Mouse (Mus musculus) liver, adult (tissue): ENCODE data around the gene Anxa6.

Source experiments
- GATA4 ChIP-seq: IDR thresholded peaks from 2 replicates; pipeline ENCODE4 v1.6.1; 2014; ENCODE audit warnings: mild to moderate bottlenecking, low read length; ENCODE audit not compliant: insufficient replicate concordance

Anxa6 gene

DNA sequence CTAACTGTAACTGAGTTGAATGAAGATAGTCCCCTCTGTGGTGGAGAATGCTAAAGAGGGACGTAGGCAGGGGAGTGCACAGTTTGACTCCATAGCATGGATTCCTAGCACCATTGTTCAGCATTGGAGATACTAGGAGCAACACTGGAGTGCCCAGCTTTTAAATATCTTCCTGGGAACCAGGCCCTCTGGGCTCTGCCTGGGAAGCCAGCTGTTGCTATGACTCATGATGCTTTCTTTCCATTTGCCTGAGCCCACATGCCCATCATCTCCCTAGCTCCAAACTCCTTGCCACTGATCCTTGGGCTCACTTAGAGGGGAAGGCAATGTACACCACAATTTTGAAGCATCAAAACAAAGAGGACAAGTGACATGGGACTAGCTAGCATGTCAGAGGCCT lies 16.5 kb downstream of the Anxa6 start:
- no peak for TF ChIP-seq GATA4

DNA sequence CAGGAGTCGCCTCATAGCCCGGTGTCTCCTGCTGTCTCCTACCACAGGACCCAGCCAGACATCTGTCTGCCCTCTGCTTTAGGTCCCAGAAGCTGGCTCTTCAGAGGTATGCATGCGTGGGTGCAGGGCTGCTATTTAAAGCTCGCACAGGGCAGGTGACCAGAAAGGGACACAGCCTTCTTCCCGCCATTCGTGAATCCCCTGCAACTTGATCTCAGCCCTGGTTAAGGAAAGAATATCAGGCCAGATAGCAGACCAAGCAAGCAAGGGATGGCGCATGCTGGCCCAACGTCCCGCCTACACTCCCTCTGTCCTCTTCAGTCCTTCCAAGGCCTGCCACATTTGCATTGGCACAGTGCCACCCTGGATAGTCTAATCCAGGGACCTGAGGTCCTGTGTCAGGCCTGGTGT lies 17.4 kb downstream of the Anxa6 start:
- TF ChIP-seq GATA4, result no peak

DNA sequence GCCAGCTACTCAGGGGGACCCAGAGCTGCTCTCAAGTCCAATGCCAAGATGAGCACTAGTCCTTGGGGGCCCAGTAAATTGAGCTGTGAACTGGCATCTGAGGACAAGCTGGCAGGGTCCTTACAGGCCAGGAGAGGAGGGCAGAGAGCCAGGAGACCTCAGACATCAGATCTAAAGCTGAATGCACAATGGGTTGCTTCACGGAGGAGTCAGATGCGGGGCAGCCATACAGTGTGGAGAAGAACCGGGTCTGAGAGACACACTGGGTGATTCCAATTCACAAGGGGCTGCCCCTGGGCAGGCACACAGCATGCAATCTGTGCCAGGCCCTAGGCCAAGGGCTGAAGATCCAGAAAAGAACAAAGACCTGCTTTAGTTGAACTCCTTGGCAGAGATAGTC lies 18.0 kb downstream of the Anxa6 start:
- TF ChIP-seq GATA4, result no peak

DNA sequence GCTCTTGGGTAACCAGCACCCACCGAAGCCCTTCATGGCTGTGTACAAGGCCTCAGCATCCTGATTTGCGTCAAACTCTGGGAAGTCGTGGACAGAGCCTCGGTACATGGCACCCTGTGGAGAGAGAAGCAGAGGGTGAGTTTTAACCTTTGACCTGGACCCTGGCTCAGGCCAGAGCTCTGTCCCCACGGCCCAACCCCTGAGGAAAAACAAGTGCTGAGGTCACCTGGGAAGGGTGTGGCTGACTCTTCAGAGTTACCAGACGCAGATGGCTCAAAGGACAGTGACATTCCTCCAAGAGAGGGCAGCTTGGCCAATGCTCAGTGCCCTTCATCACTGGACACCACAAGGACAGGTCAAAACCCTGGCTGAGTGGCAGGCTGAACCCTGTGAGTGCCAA lies 19.4 kb downstream of the Anxa6 start:
- no peak; the same call in 1 of the 2 replicates for TF ChIP-seq GATA4

DNA sequence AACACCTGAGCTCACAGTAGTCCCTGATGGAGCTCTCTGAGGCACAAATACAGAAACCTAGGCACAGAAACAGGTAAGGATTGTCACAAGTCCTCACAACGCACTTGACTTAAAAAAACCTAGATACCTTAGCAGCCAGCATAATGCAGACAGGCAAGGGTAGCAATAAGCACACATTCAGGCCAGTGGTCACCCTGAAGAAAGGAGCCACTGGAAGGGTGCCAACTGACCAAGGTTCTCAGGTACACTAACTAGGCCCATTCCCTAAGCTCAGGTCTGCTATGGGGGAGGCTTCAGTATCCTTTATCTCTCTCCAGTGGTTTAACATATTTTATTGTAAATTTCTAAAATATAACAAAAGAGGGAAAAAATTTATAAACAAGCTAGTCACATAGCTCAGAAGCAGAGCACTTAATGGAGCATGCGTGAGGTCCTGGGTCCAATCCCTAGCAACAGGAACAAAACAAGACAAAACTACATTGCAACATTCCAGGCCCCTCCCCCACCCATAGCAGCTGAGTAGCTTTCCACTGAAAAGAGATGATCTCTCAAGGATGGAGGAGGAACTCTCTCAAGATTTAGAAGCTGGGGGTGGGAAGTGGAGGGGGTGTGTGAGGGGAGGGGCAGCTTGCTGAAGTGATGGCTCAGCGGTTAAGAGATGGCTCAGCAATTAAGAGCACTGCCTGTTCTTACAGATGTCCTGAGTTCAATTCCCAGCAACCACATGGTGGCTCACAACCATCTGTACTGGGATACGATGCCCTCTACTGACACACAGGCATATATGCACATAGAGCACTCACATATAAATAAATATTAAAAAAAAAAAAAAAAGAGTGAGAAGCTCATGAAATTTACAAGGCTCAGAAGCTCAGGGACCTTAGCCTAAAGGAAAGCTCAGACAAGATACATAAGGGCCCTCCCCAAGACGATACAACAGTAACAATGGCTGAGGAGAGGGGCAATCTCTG lies 20.4 kb downstream of the Anxa6 start:
- no peak for TF ChIP-seq GATA4

DNA sequence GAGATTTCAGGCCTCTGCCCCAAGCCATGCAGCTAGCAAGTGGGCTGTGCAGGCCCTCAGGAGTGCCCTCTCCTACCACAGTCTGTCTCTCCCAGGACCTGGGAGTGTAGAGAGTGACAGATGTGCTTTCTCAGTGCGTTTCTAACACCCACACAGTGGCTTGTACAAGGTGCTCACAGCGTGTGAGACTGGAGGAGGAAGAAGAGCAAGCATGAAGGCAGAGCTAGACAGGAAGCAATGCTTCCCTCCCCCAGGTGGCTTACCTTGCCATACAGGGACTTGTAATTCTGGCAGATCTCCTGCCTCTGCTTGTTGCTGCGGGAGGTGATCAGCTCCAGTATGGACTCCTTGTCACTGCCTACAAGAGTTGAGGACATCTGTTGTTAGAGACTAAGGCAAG lies 21.8 kb downstream of the Anxa6 start:
- no peak for TF ChIP-seq GATA4

DNA sequence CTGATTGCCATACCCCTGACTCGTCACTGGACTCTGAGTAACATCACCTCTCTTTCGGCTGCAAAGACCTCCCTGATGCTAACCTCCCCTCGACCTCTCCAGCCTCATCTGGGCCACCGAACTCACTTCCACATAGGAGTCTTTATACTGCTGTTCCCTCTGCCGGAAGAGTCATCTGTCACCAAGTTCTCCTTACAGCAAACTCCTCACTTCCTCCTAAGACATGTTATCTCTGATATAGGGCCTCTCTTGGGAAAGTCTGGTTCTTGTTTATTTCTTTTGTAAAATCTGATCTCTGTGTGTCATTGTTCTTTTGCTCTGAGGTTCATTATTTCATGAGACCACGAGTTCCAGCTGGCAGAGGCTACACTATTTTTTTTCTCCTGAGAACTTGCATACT lies 25.0 kb downstream of the Anxa6 start:
- no peak for TF ChIP-seq GATA4

DNA sequence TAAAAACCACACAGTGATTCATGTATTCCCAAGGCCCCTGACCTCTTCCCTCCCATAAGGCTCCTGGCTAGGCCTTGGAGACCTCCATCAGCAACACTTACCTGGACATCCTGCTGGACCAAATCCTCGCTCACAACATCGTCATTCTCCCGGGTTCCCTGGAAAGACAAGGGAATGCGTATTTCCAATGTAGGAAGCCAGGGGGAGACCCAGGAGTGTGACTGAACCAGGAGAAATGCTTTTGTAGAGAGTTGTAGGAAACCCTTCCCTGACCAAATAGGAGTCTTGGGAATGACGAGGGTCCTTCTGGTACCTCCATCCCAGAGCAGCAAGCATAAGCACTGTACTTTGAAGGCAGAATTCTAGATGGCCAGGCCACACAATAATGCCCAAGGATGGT lies 27.6 kb downstream of the Anxa6 start:
- no peak for TF ChIP-seq GATA4

DNA sequence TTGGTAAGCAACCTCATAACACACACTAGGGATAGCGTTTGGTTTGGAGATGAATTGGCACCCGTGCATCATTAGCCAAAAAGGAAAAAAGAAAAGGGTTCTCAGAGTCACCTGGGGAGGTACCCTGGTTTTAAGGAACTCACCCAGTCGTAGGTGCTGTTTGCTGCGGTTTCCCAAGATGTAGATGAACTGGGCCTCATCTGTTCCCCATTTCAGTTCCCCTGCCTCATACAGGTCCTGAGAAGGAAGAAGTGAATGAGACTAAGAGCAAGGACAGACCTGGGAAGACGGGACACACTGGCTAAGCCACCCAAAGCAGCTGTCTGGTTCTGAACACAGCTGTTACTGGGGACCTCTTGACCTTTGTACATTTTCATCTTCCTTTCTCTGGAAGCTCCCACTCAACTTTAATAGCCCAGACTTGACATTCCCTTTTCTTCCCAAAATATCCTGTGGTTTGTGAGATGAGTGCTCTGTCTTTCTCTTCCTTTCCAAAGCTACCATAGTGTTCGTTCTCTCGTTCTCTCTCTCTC lies 28.2 kb downstream of the Anxa6 start:
- TF ChIP-seq GATA4, result no peak

DNA sequence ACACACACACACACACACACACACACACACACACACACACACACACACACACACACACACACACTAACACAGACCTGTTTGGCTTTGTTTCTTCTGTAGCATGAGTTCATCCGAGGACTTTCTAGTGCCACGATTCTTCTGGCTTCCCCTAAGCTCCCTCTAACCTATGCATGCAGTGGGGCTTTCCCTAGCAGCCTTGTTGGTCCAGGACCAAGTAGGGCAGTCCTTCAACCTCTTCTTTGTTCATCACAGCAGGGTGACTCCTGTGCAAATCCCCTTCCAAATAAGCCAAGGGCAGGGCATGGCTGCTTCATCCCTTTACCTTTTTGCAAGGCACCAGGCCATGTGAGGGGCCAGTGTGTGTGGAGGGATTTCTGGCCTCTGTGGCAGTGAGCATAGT lies 34.5 kb downstream of the Anxa6 start:
- TF ChIP-seq GATA4, result no peak

DNA sequence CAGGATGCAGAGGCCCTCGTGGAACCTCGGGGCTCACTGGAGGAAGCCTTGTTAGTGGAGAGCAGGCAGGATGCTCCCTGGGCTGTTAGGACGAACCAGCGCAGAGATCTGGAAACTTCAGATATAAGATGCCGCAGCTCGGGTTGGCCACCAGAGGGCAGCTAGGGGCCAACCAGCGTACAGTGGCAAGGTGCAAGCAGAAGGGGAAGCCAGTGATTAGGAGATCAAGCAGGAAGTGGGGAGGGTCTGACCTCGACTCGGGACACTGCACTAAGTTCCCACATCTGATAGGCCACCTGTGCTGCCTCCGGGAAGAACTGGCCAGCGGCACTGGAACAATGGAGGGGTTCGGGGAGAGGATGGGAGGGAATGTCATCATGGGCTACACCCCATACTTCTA lies 35.0 kb downstream of the Anxa6 start:
- no peak for TF ChIP-seq GATA4

DNA sequence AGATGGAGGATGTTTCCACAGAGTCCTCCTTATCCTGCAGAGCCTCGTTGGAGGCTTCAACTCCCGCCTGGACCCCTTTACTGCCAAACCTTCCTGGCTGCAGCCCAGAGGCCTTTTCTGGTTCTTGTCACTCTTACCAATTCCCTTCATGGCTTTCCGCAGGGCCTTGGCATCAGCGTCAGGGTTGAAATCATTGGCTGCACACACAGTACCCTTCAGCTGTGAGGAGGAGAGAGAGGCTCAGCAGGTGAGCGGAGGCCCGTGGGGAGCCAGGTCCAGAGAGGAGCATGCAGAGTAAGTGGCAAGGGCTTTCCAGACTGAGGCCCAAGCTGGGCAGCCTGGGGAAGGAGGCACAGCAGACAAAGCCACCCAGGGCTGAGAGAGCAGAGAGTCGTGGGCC lies 37.1 kb downstream of the Anxa6 start:
- TF ChIP-seq GATA4, result no peak

DNA sequence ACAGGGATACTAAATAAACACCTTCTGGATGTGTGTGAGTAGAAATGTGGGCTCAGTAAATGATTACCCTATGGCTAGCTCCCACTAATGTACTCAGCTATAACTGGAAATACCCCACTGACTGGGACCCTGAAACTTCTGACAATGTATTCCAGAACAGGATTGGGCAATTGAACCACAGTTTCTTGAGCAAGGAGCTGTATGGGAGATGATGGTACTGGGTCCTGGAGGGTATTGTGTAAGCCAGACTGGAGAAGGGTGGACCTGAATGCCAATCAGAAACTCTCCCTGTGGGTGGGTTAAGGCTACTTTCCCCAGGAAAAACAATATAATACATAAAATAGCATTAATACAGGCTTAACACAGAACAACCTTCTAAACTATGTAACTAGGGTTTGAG lies 43.3 kb downstream of the Anxa6 start:
- no peak for TF ChIP-seq GATA4

DNA sequence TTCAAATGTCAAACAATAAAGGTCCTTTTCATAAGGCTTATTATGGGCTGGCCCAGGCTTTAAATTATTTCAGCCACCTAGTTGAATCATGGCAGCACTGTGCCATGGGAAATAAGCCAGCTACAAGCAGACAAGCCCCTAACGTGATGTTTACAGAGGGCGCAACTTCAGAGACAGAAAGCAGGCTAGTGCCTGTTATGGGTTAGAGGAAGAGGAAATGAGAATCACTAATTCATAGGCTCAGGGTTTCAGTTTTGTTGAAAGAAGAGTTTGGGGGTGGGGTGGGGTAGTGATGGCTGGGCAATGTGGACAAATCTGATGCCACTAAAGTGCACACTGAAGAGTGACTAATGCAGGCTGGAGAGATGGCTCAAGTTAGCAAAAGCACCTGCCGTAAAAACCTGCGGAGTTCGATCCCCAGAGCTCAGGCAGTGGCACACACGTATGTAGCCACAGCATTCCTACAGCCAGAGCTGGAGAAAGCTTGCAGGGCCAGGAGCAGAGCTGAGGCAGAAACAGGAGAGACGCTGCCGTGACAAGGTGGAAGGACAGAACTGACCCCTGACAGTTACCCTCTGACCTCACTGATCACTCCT lies 44.4 kb downstream of the Anxa6 start:
- no peak for TF ChIP-seq GATA4

DNA sequence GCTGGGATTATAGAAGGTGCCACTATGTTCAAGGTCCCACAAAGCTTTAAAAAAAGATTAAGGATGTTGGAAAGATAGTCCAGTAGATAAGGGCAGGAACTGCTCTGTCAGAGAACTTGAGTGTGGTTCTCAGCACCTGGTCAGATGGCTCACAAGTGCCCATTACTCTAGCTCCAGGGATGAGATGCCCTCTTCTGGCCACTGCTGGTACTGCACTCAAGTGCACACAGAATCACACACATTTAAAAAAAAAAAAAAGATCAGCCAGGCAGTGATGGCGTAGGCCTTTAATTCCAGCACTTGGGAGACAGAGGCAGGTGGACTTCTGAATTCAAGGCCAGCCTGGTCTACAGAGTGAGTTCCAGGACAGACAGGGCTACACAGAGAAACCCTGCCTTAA lies 45.3 kb downstream of the Anxa6 start:
- no peak for TF ChIP-seq GATA4

DNA sequence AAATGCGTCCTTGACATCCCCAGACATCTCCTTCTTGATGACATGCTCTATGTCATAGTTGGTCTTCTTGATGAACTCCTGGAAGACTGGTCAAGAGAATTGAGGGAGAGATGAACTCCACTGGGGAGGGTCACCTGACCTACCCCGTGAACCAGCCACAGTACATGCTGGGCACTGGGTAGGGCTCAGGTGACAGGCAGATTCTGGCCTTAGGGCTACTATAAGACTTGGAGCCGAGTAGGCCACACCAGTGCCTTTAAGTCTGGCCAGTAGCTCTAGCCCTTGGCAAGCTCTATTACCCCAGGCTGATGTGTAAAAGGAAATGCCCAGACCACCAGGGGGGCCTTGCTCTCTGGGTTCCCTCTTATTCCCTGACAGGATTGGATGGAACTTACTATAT lies 48.2 kb downstream of the Anxa6 start:
- TF ChIP-seq GATA4, result no peak
